ENCODE assay signal across 10 mouse cellular contexts in genomic region chr5:116322365-116323027, GRCm38 (mm10). TPM values are rescaled to one million over a fixed set of nuclear protein-coding genes. Genes with fewer than 3 reads are reported as not detected.
DNase-seq lines count a peak whose midpoint lies in the region; ATAC-seq and TF ChIP-seq lines count a peak whose summit lies in the region.
"Had no signal": no experiment of that assay in that cellular context is flagged by ENCODE, and none has a peak within 500 bp of the region (broad histone marks: within the 10 kb centered on the region; RNA-seq: fewer than 3 reads in every experiment).

No protein-coding gene starts in this region.

- H3K4me3 ChIP-seq in hindbrain, embryonic 11.5 days (ENCODE audit: low read depth, low read length), result no peak overlapping the region
- no peak overlapping the region for H3K4me3 ChIP-seq in limb, embryonic 11.5 days (ENCODE audit: low read depth, low read length)
- no peak overlapping the region for H3K4me3 ChIP-seq in thymus, adult 2 months (ENCODE audit: control insufficient read depth, insufficient read depth, low read length)

- no peak for TF ChIP-seq CTCF in thymus, adult 2 months (IDR thresholded peaks at IDR 0.05; ENCODE audit: borderline replicate concordance, control insufficient read depth, extremely low read depth, insufficient read depth, low read length, poor library complexity)

- peak; percentile 80 for ATAC-seq in hindbrain, embryonic 11.5 days (ENCODE audit: low FRiP score)
- ATAC-seq in limb, embryonic 11.5 days (ENCODE audit: insufficient number of reproducible peaks, low FRiP score, low TSS enrichment, low read depth), result peak; percentile 44; the same call in 1 of the 2 replicates
- ATAC-seq in cerebellum, adult (ENCODE audit: insufficient number of reproducible peaks, low FRiP score, low TSS enrichment), result no peak

- WGBS in hindbrain, embryonic 11.5 days, result 36% methylated on average over 15 of the region's 15 CpGs
- WGBS in limb, embryonic 11.5 days, result 27% methylated on average over 15 of the region's 15 CpGs
- 66% methylated on average over 15 of the region's 15 CpGs for WGBS in thymus, adult 2 months

- no peak overlapping the region for H3K4me2 ChIP-seq in hindbrain, embryonic 11.5 days (replicated peaks; ENCODE audit: low read depth, low read length)
- 0 out of 2 replicates have a peak overlapping the region, but pooled peaks have one; percentile 26 for H3K4me2 ChIP-seq in limb, embryonic 11.5 days (ENCODE audit: low read depth, severe bottlenecking)
- H3K4me2 ChIP-seq: heart, embryonic 11.5 days had no signal

- peak; percentile 36 to 39 for DNase-seq in cerebellum, postnatal 14 days
- no peak for DNase-seq in cerebellum, adult 9-10 months
- peak; percentile 61 for DNase-seq in hindbrain, embryonic 11.5 days (ENCODE audit: low spot score)
- DNase-seq in limb, embryonic 11.5 days (ENCODE audit: low spot score), result peak; percentile 57
- peak; percentile 22 for DNase-seq in right cerebral cortex, postnatal 14 days
- no peak for DNase-seq in thymus, adult 2 months
- no peak for DNase-seq in spleen, adult 18-20 months

- TF ChIP-seq POLR2A in thymus, adult 2 months (IDR thresholded peaks at IDR 0.05; ENCODE audit: control insufficient read depth, extremely low read depth, insufficient read depth, low read length, poor library complexity), result no peak

- 0 out of 2 replicates have a peak, but pooled peaks cover 3% of the 10 kb centered on the region for H3K27me3 ChIP-seq in hindbrain, embryonic 11.5 days (ENCODE audit: control insufficient read depth, insufficient read depth, low read length)
- H3K27me3 ChIP-seq in limb, embryonic 11.5 days (ENCODE audit: control insufficient read depth, insufficient read depth, low read length), result no peaks in the 10 kb centered on the region
- no peaks in the 10 kb centered on the region for H3K27me3 ChIP-seq in thymus, adult 2 months (ENCODE audit: control insufficient read depth, insufficient read depth, low read length)

- H3K9ac ChIP-seq in hindbrain, embryonic 11.5 days (ENCODE audit: low read depth, low read length), result no peak overlapping the region
- H3K9ac ChIP-seq in limb, embryonic 11.5 days (ENCODE audit: low read length), result no peak overlapping the region

- no peaks in the 10 kb centered on the region for H3K36me3 ChIP-seq in hindbrain, embryonic 11.5 days (ENCODE audit: control insufficient read depth, insufficient read depth, low read length)
- H3K36me3 ChIP-seq in limb, embryonic 11.5 days (ENCODE audit: control insufficient read depth, insufficient read depth, low read length), result no peaks in the 10 kb centered on the region
- no peaks in the 10 kb centered on the region for H3K36me3 ChIP-seq in thymus, adult 2 months (ENCODE audit: control insufficient read depth, insufficient read depth, low read length)

- no peaks in the 10 kb centered on the region; the same call in 1 of the 2 replicates for H3K9me3 ChIP-seq in hindbrain, embryonic 11.5 days (ENCODE audit: control insufficient read depth, low read length)
- no peaks in the 10 kb centered on the region for H3K9me3 ChIP-seq in limb, embryonic 11.5 days (ENCODE audit: control insufficient read depth, low read length)

- peaks cover 4% of the 10 kb centered on the region; the same call in 1 of the 2 replicates for H3K4me1 ChIP-seq in hindbrain, embryonic 11.5 days (replicated peaks; ENCODE audit: control insufficient read depth, insufficient read depth, low read length)
- H3K4me1 ChIP-seq in limb, embryonic 11.5 days (ENCODE audit: control insufficient read depth, insufficient read depth, low read length), result peaks cover 13% of the 10 kb centered on the region
- H3K4me1 ChIP-seq in thymus, adult 2 months (replicated peaks; ENCODE audit: control insufficient read depth, insufficient read depth, low read length), result no peaks in the 10 kb centered on the region

- peak overlapping the region; percentile 62 for H3K27ac ChIP-seq in hindbrain, embryonic 11.5 days (ENCODE audit: low read depth, low read length)
- H3K27ac ChIP-seq in limb, embryonic 11.5 days (replicated peaks; ENCODE audit: low read depth, low read length), result no peak overlapping the region
- H3K27ac ChIP-seq in thymus, adult 2 months (ENCODE audit: control insufficient read depth, insufficient read depth, low read length), result no peak overlapping the region

RNA-seq across cellular contexts. Expression of gene Ccdc60, which starts 33.7 kb away (rescaled TPM):
- polyA plus RNA-seq in hindbrain, embryonic 11.5 days (2014; fragmentation: Nextera tagmentation; extraction: Ambion mirVana), result 2.0 and 2.2 TPM in 2 replicates
- polyA plus RNA-seq in limb, embryonic 11.5 days (2014; fragmentation: Nextera tagmentation; extraction: Ambion mirVana), result 1.3 and 1.5 TPM in 2 replicates
- polyA plus RNA-seq in thymus, adult 2 months (2012; rRNA removed), result 0.18 and 0.35 TPM in 2 replicates
- polyA plus RNA-seq: liver, embryonic 16.5 days had no signal

Comparison
In these comparisons a context has a peak if more than half of its experiments do, and no peak if none do; other contexts are left out.
1. DNase-seq: peak in cerebellum, postnatal 14 days (2 of 2), hindbrain, embryonic 11.5 days (single experiment), limb, embryonic 11.5 days (single experiment) and right cerebral cortex, postnatal 14 days (single experiment); none in cerebellum, adult 9-10 months (single experiment), thymus, adult 2 months (single experiment) and spleen, adult 18-20 months (0 of 2).